20 mouse cellular contexts compared by ENCODE assay signal in the genomic region with DNA sequence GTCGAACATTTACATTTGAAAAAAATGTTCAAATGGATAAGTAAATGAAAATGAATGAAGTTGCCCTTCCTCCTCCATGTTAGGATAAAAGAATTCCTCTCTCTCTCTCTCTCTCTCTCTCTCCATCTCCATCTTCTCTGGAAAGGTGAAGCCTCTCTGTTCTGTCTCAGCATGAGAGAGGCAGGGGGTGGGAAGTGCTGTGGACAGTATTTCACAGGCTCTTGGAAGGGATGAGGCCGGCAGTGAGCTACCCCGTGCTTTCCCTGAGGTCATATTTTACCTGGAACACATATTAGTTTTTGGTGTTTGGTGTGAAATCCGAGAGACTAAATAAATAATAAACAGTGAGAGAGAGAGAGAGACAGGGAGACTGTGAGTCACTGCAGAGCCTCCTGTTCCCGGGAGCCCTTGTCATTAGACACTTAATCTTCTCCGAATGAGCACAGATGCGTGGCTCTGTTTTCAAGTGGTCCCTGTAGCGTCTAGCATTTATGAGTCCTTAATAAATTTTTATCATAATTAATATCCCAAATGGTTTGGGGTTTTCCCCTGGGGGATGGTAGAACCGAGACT.
DNase-seq lines count a peak whose midpoint lies in the region; ATAC-seq and TF ChIP-seq lines count a peak whose summit lies in the region.
"Had no signal": no experiment of that assay in that cellular context is flagged by ENCODE, and none has a peak within 500 bp of the region (broad histone marks: within the 10 kb centered on the region; RNA-seq: fewer than 3 reads in every experiment).

No protein-coding gene starts in this region.

- H3K27ac ChIP-seq in hindbrain, embryonic 11.5 days (ENCODE audit: low read depth, low read length), result peak overlapping the region; percentile 47; the same call in 1 of the 2 replicates
- no peak overlapping the region for H3K27ac ChIP-seq in hindbrain, postnatal 0 days
- H3K27ac ChIP-seq in midbrain, embryonic 10.5 days (replicated peaks), result peak overlapping the region; percentile 70
- H3K27ac ChIP-seq: embryonic facial prominence, embryonic 15.5 days; heart, adult 2 months; heart, embryonic 15.5 days; limb, embryonic 13.5 days; liver, embryonic 14.5 days had no signal

- H3K4me1 ChIP-seq in hindbrain, embryonic 11.5 days (replicated peaks; ENCODE audit: control insufficient read depth, insufficient read depth, low read length), result peaks cover 18% of the 10 kb centered on the region
- peaks cover 29% of the 10 kb centered on the region; the same call in 1 of the 2 replicates for H3K4me1 ChIP-seq in hindbrain, postnatal 0 days (ENCODE audit: insufficient read depth, low read length)
- H3K4me1 ChIP-seq in midbrain, embryonic 10.5 days, result peaks cover 58% of the 10 kb centered on the region

- no peaks in the 10 kb centered on the region for H3K9me3 ChIP-seq in hindbrain, embryonic 11.5 days (ENCODE audit: control insufficient read depth, low read length)
- no peaks in the 10 kb centered on the region for H3K9me3 ChIP-seq in hindbrain, postnatal 0 days (ENCODE audit: low read length)
- H3K9me3 ChIP-seq in midbrain, embryonic 10.5 days (replicated peaks), result no peaks in the 10 kb centered on the region
- H3K9me3 ChIP-seq: embryonic facial prominence, embryonic 15.5 days; G1E; heart, embryonic 15.5 days; limb, embryonic 13.5 days had no signal

- no peak for TF ChIP-seq CTCF in hindbrain, postnatal 0 days (IDR thresholded peaks at IDR 0.05; ENCODE audit: low read depth)
- no peak for TF ChIP-seq CTCF in Patski (IDR thresholded peaks at IDR 0.05)

- H3K4me2 ChIP-seq in hindbrain, embryonic 11.5 days (replicated peaks; ENCODE audit: low read depth, low read length), result no peak overlapping the region
- H3K4me2 ChIP-seq in hindbrain, postnatal 0 days (ENCODE audit: low read depth, low read length), result no peak overlapping the region
- peak overlapping the region; percentile 10 for H3K4me2 ChIP-seq in myocyte (ENCODE audit: low read depth)
- H3K4me2 ChIP-seq: embryonic facial prominence, embryonic 15.5 days; heart, embryonic 15.5 days; limb, embryonic 13.5 days had no signal

- H3K4me3 ChIP-seq in hindbrain, embryonic 11.5 days (ENCODE audit: low read depth, low read length), result no peak overlapping the region
- no peak overlapping the region for H3K4me3 ChIP-seq in hindbrain, postnatal 0 days (ENCODE audit: low read length)
- H3K4me3 ChIP-seq in midbrain, embryonic 10.5 days, result no peak overlapping the region
- H3K4me3 ChIP-seq in myocyte, result no peak overlapping the region
- H3K4me3 ChIP-seq: embryonic facial prominence, embryonic 15.5 days; heart, adult 2 months; heart, embryonic 15.5 days; limb, embryonic 13.5 days had no signal

- 32% methylated on average over 9 of the region's 9 CpGs for WGBS in hindbrain, embryonic 11.5 days
- WGBS in hindbrain, postnatal 0 days, result 31% methylated on average over 9 of the region's 9 CpGs
- WGBS in midbrain, embryonic 10.5 days, result 51% methylated on average over 9 of the region's 9 CpGs

- in situ Hi-C loops in Patski (cut with MboI; ENCODE audit: low pct_unique_long_range_greater_than_20kb), result no loop called here

- H3K79me2 ChIP-seq in myocyte (ENCODE audit: control insufficient read depth, insufficient read depth), result no peaks in the 10 kb centered on the region

- no peak for DNase-seq in hindbrain, embryonic 11.5 days (ENCODE audit: low spot score)
- no peak for DNase-seq in hindbrain, postnatal 0 days (ENCODE audit: low spot score)
- peak; percentile 55 for DNase-seq in Patski (ENCODE audit: low read depth, low spot score)
- DNase-seq in midbrain, embryonic 10.5 days (ENCODE audit: low spot score), result no peak
- DNase-seq in layer of hippocampus, postnatal 25 days (ENCODE audit: extremely low spot score in 1 of 2, low spot score in 1 of 2), result no peak
- DNase-seq in heart, adult 11 months, result no peak
- DNase-seq: cerebellum, postnatal 14 days; embryo, embryonic 11 days; heart, adult 2 months; kidney, postnatal 14 days; layer of hippocampus, adult 9-11 months; right cerebral cortex, postnatal 25 days; thymus, postnatal 14 days had no signal

- no peaks in the 10 kb centered on the region for H3K36me3 ChIP-seq in hindbrain, embryonic 11.5 days (ENCODE audit: control insufficient read depth, insufficient read depth, low read length)
- no peaks in the 10 kb centered on the region for H3K36me3 ChIP-seq in hindbrain, postnatal 0 days (ENCODE audit: insufficient read depth, low read length)
- no peaks in the 10 kb centered on the region for H3K36me3 ChIP-seq in midbrain, embryonic 10.5 days
- H3K36me3 ChIP-seq in myocyte (ENCODE audit: control insufficient read depth, insufficient read depth), result no peaks in the 10 kb centered on the region
- H3K36me3 ChIP-seq: embryonic facial prominence, embryonic 15.5 days; G1E; heart, embryonic 15.5 days; limb, embryonic 13.5 days had no signal

- no peaks in the 10 kb centered on the region for H3K27me3 ChIP-seq in hindbrain, embryonic 11.5 days (ENCODE audit: control insufficient read depth, insufficient read depth, low read length)
- no peaks in the 10 kb centered on the region for H3K27me3 ChIP-seq in hindbrain, postnatal 0 days (ENCODE audit: insufficient read depth, low read length)
- H3K27me3 ChIP-seq in Patski (no peaks in the 10 kb centered on the region), myocyte (ENCODE audit: control insufficient read depth, insufficient read depth, insufficient read length) (no peaks in the 10 kb centered on the region)
- 0 out of 2 replicates have a peak, but pooled peaks cover 3% of the 10 kb centered on the region for H3K27me3 ChIP-seq in midbrain, embryonic 10.5 days (ENCODE audit: low read depth, poor library complexity, severe bottlenecking)
- H3K27me3 ChIP-seq: embryonic facial prominence, embryonic 15.5 days had no signal

- TF ChIP-seq POLR2A in myocyte (IDR thresholded peaks at IDR 0.05; ENCODE audit: insufficient read length, low read depth), result no peak

- POLR2A ChIA-PET in Patski (lab: Charles Lee), result interaction anchor here (0.6 kb wide), 1 partner anchor 231 kb away, joined by 3 read pairs; no protein-coding TSS in a partner anchor

- H3ac ChIP-seq in myocyte (ENCODE audit: control insufficient read depth, insufficient read length), result no peak overlapping the region

- no peak for ATAC-seq in hindbrain, embryonic 11.5 days (ENCODE audit: low FRiP score)
- no peak for ATAC-seq in hindbrain, postnatal 0 days
- peak; percentile 47 for ATAC-seq in Patski
- no peak for ATAC-seq in megakaryocyte-erythroid progenitor cell, adult 5-6 weeks (replicated peaks; ENCODE audit: low FRiP score, low TSS enrichment, poor library complexity, severe bottlenecking)

- H3K9ac ChIP-seq in hindbrain, embryonic 11.5 days (ENCODE audit: low read depth, low read length), result no peak overlapping the region
- H3K9ac ChIP-seq in hindbrain, postnatal 0 days (replicated peaks; ENCODE audit: low read length), result no peak overlapping the region
- H3K9ac ChIP-seq: embryonic facial prominence, embryonic 15.5 days; heart, embryonic 15.5 days; limb, embryonic 13.5 days; liver, embryonic 14.5 days had no signal

- CTCF ChIA-PET in Patski (lab: Charles Lee), result interaction anchor here (1.5 kb wide), 1 partner anchor 11 kb away, joined by 4 read pairs; no protein-coding TSS in a partner anchor

TF ChIP-seq in myocyte, 11 proteins besides CTCF, POLR2A, EP300 and RAD21:
- no peak for TF ChIP-seq POLR2AphosphoS2 (IDR thresholded peaks at IDR 0.05; ENCODE audit: insufficient read length, low read depth)
- TF ChIP-seq CEBPB (IDR thresholded peaks at IDR 0.05; ENCODE audit: insufficient read depth, poor library complexity, severe bottlenecking), result no peak
